Mouse (Mus musculus) thymus, postnatal 14 days (tissue): ENCODE data around the gene Celf2.
"Not testable (repeated sequence)": the region's sequence is repeated elsewhere in the genome, so short reads cannot be mapped to it uniquely, and the experiment has no call there.

Source experiments
- DNase-seq: peaks from one replicate; pipeline ENCODE4 v3.0.0; 2021

Gene Celf2

DNA sequence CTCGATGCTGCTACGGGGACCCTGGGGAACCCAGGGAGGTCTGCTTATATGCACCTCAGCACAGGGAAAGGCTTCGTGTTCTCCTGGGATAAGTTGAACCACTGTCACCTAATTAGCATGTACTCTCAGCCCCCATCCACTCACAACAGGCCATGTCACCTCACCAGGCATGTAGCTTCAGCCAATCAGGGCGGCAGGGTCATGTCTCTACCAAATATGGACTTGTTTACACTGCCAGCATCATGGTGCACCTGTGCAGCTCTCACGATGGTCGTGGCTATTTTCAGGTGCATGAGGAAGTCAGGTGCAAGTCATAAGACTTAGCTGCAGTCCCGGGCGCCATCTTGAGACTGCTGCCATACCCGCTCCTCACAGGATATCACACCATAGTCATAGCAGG lies at the start of gene Celf2:
Celf2 (minus strand) TSS at position 101 of the 400 bp plus-strand sequence.
- DNase-seq = not testable (repeated sequence)

DNA sequence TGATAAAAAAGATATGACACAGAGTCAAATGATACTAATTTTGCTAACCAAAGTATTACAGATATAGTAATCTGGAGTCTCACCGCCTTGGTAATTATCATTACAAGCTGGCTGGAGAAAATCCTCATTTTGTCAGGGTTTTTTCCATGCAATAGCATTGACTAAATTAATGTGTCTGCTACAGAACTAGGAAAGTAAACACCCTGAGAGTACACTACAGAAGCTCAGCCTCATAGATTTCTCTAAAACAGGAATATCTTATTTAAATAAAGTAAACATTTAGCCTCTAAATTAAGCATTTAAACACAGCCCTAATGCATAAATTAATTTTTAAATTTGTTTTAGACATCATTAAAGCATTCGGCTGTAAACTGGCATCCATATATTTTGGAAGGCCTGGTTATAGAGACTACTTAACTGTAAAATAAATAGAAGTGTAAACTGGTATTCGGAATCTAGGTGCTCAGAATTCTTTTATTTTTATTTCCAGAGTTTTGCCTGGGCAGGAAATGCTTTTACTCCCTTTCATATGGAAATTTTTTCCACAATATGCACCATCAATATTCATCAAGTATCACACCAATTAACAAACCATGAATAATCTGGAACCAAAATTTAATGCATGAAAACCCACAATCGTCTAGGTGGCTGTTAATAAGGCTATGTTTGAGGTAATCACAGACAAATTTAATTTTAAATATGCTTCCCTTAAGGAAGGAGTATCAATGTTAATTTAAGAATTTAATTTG lies 46.0 kb upstream of the Celf2 start:
- no peak for DNase-seq

DNA sequence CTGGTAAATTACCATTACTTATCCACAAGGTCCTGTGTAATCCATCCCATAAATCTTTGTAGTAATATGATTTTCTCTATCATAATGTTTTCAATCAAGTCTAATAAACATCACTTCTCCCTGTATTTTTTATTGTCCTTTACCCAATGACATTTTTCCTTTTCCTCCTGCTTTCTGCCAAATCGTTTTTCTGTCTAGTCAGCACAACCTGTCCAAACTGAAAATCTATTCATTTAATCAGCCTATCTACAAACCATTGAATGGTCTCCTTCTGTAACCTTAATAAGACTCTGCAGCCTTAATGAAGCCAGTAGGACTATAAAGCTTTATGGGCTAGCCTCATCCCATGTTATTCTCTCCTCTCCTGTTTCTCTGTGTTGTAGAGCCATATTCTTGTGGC lies 45.2 kb upstream of the Celf2 start:
- no peak for DNase-seq

DNA sequence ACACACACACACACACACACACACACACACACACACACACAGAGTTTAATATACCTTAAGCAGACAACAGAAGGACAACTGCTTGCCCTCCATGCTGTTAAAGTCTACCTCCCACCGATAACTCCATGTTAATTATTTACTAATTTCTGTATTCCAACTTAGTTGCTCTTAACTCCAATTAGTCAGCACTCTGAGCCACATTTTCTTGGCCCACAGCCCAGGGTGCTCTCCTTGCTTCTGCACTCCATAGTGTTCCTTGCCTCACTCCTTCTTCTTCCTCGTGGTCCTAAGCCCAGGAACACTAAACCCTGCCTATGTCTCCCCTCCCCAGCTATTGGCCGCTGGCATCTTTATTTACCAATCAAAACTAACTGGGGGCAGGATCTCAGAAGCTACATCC lies 43.5 kb upstream of the Celf2 start:
- no peak for DNase-seq

DNA sequence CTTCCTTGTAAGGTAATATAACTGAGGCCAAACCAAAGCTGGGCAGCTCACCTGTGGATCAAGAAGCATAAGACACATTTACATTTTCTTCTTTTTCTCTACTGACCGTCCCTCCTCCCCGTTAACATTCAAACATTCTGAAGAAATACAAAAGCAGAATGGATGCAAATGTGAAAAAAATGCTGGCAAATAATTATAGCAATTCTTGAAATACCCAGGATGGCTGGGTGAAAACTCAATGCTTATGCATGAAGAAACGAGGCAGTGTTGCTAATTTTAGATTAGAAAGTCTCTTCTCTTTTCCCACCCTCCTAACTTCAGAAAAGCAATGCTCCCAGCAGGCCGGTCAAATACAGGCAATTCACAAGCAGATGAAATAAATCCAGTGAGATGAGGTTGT lies 39.5 kb upstream of the Celf2 start:
- no peak for DNase-seq

DNA sequence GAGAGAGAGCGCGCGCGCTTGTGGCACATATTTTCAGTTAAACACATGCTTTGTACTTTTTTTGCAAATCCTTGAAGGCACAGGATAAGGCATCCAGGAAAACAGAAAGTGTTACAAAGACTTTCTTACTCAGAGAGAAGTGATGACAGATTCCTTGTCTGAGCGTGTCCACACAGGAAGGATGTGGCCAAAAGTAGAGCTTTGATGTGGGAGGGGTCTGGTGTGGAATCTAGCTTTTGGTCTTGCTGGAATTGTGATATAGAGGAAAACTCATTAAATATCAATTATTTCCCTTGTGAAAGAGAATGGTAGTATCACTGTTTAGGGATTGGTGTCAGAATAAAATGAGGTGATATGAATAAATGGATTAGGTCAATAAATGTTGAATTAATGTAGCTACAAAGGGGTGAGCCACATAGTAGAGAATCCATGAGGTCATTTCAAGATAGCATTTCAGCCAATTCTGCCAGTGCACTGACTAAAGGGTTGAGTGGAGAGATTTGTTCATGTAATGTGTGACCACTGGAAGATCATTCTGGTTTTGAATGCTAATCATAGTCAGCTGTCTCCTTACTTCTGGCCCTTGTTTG lies 25.3 kb upstream of the Celf2 start:
- DNase-seq = no peak

DNA sequence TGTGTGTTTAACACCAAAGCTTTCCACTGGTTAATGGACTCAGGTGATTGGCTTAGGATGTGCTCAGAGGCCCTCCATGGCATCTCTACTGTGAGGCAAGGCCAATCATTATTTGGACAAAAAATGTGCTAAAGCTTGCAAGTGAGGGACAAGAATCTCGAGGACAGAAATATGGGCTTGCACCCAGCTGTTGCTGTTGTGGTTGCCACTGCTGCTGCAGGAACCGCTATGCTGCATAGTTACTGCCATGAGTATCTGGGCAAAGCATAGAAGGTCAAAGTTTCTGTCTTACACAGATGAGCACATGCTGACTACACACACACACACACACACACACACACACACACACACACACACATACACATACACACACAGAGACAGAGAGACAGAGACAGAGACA lies 24.8 kb upstream of the Celf2 start:
- no peak for DNase-seq

DNA sequence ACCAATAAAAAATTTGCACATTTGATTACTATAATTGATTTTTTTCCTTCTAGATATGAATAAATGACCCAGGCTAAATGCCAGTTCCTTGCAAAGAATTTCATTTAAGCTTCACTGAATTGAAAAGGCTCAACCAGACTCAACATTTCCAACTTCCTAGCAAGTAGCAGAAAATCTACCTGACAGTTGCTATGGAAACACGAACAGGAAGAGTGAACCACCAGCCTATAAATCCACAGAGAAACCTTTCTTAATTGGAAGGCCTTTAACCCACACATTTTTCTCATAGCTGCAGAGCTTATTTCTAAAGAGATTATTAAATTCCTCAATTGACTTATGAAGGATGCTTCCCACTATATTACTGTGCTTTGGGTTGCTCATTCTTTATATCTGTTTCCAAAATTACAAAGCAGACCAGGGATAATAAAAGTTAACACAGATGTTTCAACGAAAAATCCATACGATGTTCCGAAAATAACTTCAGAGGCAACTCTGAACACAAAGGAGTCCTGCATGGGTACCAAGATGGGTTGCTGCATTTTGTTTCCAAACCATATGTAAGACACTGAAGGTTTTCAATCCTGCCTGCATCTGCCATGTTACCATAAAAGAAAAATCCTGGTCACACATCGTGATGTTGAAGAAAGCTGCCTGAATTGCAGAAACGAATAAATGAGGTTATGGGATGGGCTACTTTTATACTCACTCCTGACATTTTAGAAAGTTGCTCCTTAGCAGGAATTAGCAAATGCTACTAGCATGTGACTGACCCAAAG lies 22.0 kb upstream of the Celf2 start:
- DNase-seq = no peak

DNA sequence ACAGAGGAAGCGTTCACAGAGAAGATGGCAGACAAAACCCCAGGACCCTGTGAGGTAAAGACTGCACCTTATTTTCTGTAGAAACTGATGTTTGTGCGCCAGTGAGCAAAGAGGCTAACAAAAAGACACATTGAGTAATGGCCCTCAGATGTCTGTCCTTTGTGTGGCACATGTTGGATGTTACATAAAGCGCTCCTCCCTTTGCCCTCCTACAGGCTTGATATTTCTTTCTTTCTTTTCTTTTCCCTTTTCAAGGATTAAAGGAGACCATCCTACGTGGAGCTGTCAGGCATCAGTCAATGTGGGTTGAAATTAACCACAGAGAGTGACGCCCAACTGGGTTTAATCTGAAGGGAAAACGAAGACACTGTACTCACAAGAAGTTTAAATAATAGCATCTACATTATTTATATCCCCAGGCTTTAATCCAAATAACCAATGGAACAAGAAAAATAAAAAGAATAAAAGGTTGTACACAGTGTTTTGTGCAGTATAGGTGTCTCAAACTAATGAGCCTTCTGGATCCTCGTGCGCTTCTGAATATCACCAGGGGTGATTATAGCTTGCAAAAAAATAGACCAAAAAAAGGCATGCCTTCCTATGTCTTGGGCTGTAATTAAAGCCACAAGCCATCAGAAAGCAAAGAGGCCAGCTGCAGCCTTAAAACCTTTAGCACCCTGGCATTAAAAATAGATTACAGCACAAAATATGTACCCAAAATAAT lies 21.3 kb upstream of the Celf2 start:
- no peak for DNase-seq

DNA sequence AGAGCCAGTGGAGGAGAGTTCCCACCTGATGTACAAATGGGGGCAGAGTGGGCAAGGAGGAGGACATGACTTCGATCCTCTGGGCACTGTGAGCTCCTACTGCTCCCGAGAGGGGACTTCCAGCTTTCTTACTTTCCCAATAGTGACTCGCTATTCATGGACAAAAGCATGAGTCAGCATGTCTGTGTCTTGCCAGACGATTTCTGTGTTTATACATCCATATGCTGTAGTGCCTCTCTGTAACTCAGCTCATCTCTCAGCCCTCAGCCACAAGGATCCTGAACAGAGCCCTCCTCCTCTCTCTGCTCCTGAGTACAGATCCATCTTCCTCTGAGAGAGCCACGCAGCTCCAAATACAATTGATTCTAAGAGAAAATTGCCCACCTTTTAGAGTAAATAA lies 20.3 kb upstream of the Celf2 start:
- DNase-seq = no peak

DNA sequence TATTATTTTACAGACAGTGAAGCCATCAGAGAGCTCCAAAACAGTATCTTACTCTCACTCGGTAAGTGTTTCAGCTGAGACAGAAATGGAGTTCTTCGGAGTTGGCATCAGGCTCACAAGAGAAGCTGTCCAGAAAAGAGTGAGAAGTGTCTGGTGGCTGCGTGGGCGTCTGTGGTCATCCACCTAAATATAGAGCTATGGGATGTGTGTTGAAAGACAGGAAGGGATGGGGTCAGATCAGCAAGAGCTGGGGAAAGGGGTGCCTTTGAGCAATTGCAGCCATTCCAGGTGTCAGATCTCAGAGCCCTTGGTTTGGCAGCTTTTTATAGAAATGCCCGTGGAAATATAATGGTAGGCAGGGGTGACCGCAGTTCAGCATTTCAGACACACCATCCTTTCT lies 17.3 kb upstream of the Celf2 start:
- no peak for DNase-seq

DNA sequence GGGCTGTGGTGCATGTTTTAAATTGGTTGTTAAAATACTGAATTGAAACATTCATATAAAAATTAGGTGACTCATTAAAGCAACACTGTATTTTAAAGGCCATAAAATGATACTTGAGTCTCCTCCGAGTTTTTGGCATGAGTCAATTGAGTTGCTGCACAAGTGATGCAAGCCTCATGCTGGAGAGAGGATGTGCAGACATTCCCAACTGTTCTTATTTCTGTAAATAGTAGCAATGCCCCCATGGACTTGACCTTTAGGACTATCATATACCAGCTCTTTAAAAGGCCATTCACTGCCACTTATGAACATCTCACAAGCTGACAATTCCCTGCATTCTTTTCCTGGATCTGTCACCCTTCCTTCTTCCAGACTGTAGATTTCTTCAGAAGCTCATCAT lies 10.1 kb upstream of the Celf2 start:
- DNase-seq = no peak

DNA sequence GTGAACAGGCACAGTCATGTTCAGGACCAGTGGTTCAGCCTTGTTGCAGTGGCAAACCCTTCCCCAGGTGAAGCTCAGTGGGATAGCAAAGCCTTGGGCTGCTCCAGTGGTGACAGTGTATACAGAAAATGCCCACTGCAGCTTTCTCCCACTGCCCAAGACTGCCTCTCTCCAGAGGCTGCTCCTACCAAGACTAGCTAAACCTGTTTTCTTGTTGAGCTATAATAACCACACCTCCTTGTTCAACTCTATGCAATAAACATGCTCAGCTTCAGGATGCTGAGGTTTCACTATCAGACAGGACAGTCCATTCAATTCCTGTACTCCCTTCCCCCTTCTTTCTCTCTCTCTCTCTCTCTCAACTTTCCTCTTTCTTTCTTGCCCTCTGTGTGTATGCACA lies 15.9 kb downstream of the Celf2 start:
- DNase-seq = no peak

DNA sequence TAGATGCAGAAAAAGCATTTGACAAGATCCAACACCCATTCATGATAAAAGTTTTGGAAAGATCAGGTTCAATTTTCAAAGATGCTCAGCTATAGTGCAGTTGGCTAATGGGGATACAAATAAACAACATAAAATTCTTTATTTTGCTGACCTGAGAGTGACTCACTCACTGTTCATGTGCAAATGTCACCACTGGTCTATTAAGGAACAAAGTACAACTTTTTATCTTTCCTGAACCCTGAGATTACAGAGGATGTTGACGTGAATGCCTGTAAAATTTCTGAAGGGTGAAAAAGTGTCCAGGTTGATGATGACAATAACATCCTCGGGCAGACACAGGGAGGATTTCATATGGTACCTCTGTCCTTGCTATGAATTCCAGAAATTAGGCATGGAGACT lies 24.4 kb downstream of the Celf2 start:
- DNase-seq = no peak

DNA sequence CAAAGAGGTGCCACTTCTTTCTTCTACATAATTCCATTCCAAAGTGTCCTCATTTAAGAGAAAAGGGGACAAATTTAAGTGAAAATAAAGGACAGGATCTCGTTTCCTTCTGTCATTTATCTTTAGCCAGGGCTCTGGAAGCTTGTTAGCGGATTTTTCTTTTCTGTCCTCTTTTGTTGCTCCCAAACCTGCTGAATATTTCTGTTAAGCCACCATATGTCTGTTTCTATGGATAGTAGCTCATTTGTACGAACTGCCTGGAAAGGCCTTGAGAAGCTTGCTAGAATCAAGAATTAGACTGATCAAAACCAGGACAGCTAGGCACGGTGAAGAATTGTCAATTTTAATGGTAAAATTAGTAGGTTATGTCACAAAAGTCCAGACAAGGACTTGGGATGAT lies 27.3 kb downstream of the Celf2 start:
- no peak for DNase-seq

DNA sequence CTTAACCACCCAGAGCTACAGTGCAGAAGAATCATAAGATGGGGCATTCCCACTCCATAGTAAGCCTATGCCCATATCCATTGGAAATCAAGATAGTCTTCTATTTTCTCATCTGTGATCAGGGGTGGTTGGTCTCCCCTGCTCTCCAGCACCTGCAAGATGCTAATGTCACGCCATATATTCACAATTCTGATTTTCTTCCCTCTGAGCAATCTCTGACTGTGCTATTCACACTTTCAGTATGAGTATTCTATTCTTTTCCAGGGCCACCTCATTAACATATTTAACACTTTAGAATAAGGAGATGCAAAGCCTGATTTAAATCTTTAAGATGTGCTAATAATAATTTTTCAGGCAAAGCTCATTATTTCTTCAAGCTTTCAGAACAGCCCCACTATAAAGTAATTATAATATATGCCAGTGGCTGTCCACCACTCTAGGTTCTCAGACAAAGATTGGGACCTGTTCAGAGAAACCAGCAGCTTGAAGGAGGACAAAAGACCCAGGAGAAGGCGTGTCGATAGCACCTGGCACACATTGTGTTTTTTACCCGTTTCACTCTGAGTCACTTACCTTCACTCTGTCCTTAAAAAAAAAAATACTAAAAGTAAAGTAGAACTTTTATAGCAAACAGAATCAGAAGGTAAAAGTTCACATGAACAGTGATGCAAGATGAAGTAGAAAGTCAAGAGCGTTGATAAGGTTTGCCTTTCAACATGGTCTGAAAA lies 48.9 kb downstream of the Celf2 start:
- DNase-seq = no peak

DNA sequence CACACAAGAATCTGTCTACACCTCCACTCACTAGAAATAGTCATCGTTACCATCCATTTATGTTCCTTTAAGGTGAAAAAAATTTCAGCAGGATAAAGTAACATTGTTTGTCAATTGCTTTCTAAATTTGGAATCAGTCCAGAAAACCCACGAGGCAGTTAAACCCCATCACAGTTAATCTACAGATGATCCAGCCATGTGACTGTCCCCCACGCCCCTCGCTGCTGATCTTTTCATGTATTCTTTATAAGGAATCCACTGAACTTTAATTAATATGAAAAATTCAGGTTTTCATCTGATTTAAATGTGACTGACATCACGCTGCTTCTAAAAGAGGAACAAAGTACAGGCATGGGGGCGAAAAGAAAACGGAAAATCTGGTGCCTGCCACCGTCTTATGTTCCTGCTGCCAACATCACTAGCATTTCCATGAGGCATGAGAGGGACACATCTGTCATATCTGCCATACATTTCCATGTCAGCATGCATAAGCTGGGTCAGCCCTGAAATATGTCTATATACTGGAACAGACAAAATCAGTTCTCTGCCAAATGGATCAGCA lies 70.6 kb downstream of the Celf2 start:
- no peak for DNase-seq

DNA sequence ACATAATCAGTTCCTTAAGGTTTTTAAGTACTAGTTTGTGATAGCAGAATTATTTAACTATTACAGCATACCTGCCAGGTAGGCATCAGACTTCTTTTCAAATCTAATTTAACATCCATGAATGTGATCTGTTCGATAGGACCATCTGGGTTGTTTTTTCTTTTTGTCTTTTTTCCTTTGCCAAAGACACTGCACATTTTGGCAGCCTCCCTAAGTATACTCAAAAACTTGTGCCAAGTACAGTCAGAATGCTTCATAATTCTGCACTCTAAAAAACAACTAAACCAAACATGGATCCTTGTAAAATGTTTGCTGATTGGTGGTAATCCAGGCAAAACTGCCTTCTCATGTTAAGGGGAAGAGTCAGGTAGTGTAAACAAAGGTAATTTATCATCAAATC lies 82.9 kb downstream of the Celf2 start:
- DNase-seq = no peak

DNA sequence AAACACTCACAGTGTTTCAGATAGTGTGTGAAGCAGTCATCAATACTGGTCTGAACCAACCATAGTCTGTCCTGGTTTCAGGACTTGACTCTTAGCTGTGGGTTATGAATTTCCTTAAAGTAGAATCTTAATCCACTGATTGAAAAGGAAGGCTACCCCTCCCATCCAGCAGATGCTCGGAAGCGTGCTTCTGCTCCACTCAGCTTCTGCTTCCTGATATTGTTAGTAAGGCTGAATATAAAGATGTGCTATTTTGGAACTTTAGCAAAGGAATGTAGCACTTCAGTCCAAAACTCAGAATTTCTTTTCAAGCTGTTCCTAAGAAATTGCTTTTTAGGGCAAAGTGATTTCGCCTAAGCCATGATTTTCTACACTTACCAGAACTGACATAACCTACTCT lies 108.8 kb downstream of the Celf2 start:
- DNase-seq = no peak

DNA sequence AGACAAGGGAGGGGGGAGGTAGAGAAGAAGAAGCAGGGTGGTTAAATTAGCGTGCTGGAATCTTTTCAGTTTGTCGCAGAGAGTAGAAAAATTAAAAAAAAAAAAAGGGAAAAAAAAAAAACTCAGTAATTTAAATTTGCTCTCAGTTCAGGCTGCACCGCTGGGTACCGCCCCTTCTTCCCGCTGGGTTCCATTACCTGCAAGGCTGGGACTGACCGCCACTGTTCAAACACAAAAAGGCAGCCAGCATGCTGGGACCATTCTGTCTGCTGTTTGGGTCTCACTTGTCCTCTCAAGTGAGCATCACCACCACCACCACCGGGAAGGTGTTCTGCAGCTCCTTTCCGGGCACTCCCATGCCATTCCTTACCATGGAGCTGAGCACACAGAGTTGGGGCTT lies 113.4 kb downstream of the Celf2 start:
- no peak for DNase-seq

DNA sequence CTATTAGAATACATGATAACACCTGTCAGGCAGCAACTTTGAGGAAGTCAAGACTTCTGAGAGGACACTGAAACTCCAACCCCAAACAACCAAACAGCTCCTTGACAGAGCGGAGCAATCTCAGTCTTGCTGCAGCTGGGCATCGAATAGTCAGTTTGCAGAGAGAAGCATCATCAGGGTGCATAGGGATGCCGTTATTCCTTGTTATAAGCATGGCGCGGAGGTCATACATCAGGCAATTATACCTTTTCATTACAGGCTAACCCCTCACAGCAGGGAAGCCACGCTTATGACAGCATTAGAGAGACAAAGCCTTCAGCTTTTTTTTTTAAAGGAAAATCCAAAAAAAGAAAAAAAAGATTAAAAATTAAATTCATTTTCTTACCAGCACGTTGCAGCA lies 113.9 kb downstream of the Celf2 start:
- DNase-seq = no peak

DNA sequence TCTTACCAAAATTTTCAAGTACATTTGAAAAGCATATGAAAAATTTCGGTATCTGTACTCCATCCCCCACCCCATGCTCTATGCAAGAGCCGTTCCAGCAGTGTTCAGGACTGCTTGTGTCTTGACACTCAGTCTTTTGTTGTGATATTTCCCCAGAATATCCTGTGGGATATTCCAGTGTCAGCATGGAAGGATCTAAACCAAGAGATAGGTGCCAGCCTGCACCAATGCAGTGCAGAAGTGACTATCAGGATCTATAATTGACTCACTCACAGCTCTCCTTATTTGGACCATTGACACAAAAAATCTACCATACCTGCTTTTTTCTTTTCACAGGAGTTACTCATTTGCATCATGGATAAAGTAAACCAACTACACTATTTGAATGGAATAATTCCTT lies 116.9 kb downstream of the Celf2 start:
- DNase-seq = no peak

DNA sequence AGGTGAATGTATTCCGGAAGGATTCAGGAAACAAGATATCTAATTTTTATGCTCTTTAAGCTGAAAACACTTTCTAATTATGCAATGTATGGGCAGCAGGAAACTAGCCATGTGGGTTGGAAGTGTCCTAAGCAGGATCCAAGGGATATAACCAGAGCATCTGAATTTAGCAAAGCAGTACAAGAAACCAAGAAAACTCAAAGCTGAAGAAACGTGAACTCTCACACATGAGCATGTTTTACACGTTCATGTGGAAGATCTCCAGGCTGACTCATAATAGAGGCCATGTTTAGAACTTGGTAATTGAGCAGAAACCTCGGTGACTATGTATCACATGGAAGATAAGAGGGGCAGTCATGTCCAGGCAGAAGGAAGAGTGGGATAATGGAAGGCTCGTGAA lies 120.1 kb downstream of the Celf2 start:
- no peak for DNase-seq
